Mouse (Mus musculus): ENCODE measurements around the gene Imp3. TPM values are rescaled to one million over a fixed set of nuclear protein-coding genes. Genes with fewer than 3 reads are reported as not detected.
A peak's percentile ranks its signal among the peaks of the same experiment; 100 is the strongest.
"Not testable (repeated sequence)": the region's sequence is repeated elsewhere in the genome, so short reads cannot be mapped to it uniquely, and the experiment has no call there.

Gene Imp3
- total and polyA plus RNA-seq, 3 experiments, result 154 to 160 TPM; not detected in 1

DNA sequence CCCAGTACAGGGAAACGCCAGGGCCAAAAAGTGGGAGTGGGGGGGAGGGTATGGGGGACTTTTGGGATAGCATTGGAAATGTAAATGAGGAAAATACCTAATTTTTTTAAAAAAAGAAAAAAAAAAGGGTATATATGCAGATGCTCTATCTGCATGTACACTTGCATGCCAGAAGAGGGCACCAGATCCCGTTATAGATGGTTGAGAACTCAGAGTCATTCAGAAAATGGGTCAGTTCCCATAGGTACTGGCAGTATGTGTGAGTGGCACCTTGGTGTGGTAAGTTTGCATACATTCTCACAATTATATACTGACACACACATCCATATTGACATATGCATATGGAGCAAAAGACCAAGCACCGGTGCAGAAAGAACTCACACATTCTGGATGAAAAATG is 10.2 kb downstream of the Imp3 start:
- not testable (repeated sequence) for H3K9me3 ChIP-seq (replicated peaks; ENCODE audit: insufficient read depth, low read length); H3K9ac ChIP-seq (ENCODE audit: control insufficient read depth, low read depth, low read length, poor library complexity, severe bottlenecking); H3K27me3 ChIP-seq (ENCODE audit: control insufficient read depth in 1 of 2, insufficient read depth in 2 of 2, low read length in 2 of 2); H3K79me2 ChIP-seq (ENCODE audit: control insufficient read depth, insufficient read depth, low read length, poor library complexity); H3K27ac ChIP-seq (ENCODE audit: control insufficient read depth, low read depth, low read length); H3K4me3 ChIP-seq (ENCODE audit: control insufficient read depth in 1 of 2, insufficient read depth in 1 of 2, low read depth in 2 of 2, low read length in 2 of 2)
- Histone ChIP-seq H3K36me3 (ENCODE audit: control insufficient read depth in 1 of 2, insufficient read depth in 2 of 2, low read length in 2 of 2) (peaks cover 0 to 11% of the 10 kb centered on the region in 2 experiments; a peak in 2 of 4 replicates), H3K4me1 (ENCODE audit: control insufficient read depth in 1 of 2, insufficient read depth in 2 of 2, low read length in 2 of 2) (peaks cover 2 to 11% of the 10 kb centered on the region in 2 experiments; a peak in 3 of 4 replicates)
- TF ChIP-seq ZNF384 (IDR thresholded peaks at IDR 0.05; ENCODE audit: low read depth, low read length), result peak; percentile 95
- peak; percentile 46 to 77 (median 70) for TF ChIP-seq CTCF (IDR thresholded peaks at IDR 0.05 in 2 of 3, conservative IDR thresholded peaks at IDR 0.05 in 1 of 3; ENCODE audit: control insufficient read depth in 1 of 3, insufficient read depth in 1 of 3, low read depth in 2 of 3, low read length in 3 of 3, poor library complexity in 1 of 3, severe bottlenecking in 1 of 3)
- TF ChIP-seq ZC3H11A (IDR thresholded peaks at IDR 0.05; ENCODE audit: low read depth, low read length), result peak; percentile 85
- peak; percentile 76 for TF ChIP-seq SMC3 (IDR thresholded peaks at IDR 0.05; ENCODE audit: low read depth, low read length)
- TF ChIP-seq RAD21 (IDR thresholded peaks at IDR 0.05; ENCODE audit: low read depth, low read length), result peak; percentile 81
- TF ChIP-seq SIN3A (IDR thresholded peaks at IDR 0.05; ENCODE audit: low read length), result peak; percentile 40; the same call in 1 of the 2 replicates
- peak; percentile 75 for DNase-seq (ENCODE audit: low read depth, low spot score)

DNA sequence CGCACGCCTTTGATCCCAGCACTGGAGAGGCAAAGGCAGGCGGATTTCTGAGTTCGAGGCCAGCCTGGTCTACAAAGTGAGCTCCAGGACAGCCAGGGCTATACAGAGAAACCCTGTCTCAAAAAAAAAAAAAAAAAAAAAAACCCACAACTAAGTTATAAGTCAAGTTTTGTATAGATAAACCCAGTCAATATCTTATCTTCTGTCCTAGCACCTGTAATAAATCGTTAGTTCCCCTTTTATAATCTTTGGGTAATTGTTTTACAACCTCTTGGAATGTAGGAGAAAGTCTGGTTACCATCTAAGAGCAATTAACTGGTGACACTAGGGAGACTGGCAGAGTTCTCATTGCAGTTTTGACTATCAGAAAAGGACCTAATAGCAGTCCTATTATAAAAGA is 11.4 kb downstream of the Imp3 start:
- TF ChIP-seq GATA1 (IDR thresholded peaks at IDR 0.05; ENCODE audit: low read depth, low read length), result peak; percentile 85
- TF ChIP-seq ETS1 (IDR thresholded peaks at IDR 0.05; ENCODE audit: low read depth, low read length), result peak; percentile 68
- TF ChIP-seq RCOR1 (IDR thresholded peaks at IDR 0.05; ENCODE audit: low read depth, low read length), result peak; percentile 86
- 0 out of 2 replicates have a peak, but pooled peaks have one; percentile 32 for TF ChIP-seq MAFK (IDR thresholded peaks at IDR 0.05; ENCODE audit: borderline replicate concordance, low read depth, low read length)
- peak; percentile 93 for TF ChIP-seq ZNF384 (IDR thresholded peaks at IDR 0.05; ENCODE audit: low read depth, low read length)
- peak; percentile 77 for TF ChIP-seq TCF12 (IDR thresholded peaks at IDR 0.05; ENCODE audit: low read depth, low read length)
- peak; percentile 71 to 77 for TF ChIP-seq EP300 (IDR thresholded peaks at IDR 0.05; ENCODE audit: low read depth in 1 of 2, low read length in 2 of 2)
- peak; percentile 32; the same call in 1 of the 2 replicates for TF ChIP-seq SIN3A (IDR thresholded peaks at IDR 0.05; ENCODE audit: low read length)
- not testable (repeated sequence) for H3K9me3 ChIP-seq (replicated peaks; ENCODE audit: insufficient read depth, low read length)

DNA sequence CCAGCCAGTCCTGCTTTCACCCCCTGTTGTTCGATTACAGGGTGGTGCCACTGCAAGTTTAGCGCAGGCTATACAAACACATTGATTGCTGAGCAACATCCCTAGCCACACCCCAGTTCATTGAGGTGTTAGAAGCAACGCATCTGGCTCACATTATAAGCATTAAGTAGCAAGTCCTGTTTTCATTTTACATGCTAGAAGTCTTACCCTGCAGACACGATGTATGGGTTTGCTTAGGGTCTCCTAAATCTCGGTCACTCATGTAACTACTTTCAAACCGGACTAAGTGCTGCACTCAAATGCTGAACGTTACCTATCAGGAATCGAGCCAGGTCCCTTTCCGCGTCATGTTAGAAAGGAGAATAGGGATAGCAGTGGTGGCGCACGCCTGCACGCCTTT is 12.5 kb downstream of the Imp3 start:
- Histone ChIP-seq H3K27ac (ENCODE audit: control insufficient read depth, low read depth, low read length) (no peak overlapping the region), H3K9me3 (replicated peaks; ENCODE audit: insufficient read depth, low read length) (no peaks in the 10 kb centered on the region), H3K4me1 (ENCODE audit: control insufficient read depth in 1 of 2, insufficient read depth in 2 of 2, low read length in 2 of 2) (peaks cover 2 to 11% of the 10 kb centered on the region in 2 experiments; a peak in 3 of 4 replicates), H3K79me2 (ENCODE audit: control insufficient read depth, insufficient read depth, low read length, poor library complexity) (no peaks in the 10 kb centered on the region; the same call in 1 of the 2 replicates), H3K9ac (ENCODE audit: control insufficient read depth, low read depth, low read length, poor library complexity, severe bottlenecking) (peak overlapping the region; percentile 56), H3K36me3 (ENCODE audit: control insufficient read depth in 1 of 2, insufficient read depth in 2 of 2, low read length in 2 of 2) (peaks cover 0 to 11% of the 10 kb centered on the region in 2 experiments; a peak in 2 of 4 replicates), H3K27me3 (ENCODE audit: control insufficient read depth in 1 of 2, insufficient read depth in 2 of 2, low read length in 2 of 2) (no peaks in the 10 kb centered on the region), H3K4me3 (ENCODE audit: control insufficient read depth in 1 of 2, insufficient read depth in 1 of 2, low read depth in 2 of 2, low read length in 2 of 2) (peak overlapping the region; percentile 78 to 99)
- peak; percentile 66 for DNase-seq (ENCODE audit: low read depth, low spot score)
- TF ChIP-seq ZMIZ1 (IDR thresholded peaks at IDR 0.05; ENCODE audit: low read depth, low read length) (no peak), SIN3A (IDR thresholded peaks at IDR 0.05; ENCODE audit: low read length) (peak; percentile 34; the same call in 1 of the 2 replicates)

More for the DNA sequence above, 11.4 kb downstream of the Imp3 start:
- peaks cover 0 to 11% of the 10 kb centered on the region in 2 experiments; a peak in 2 of 4 replicates for H3K36me3 ChIP-seq (ENCODE audit: control insufficient read depth in 1 of 2, insufficient read depth in 2 of 2, low read length in 2 of 2)
- peak; percentile 49 for DNase-seq (ENCODE audit: low read depth, low spot score)
- peaks cover 2 to 11% of the 10 kb centered on the region in 2 experiments; a peak in 3 of 4 replicates for H3K4me1 ChIP-seq (ENCODE audit: control insufficient read depth in 1 of 2, insufficient read depth in 2 of 2, low read length in 2 of 2)
- H3K9ac ChIP-seq (ENCODE audit: control insufficient read depth, low read depth, low read length, poor library complexity, severe bottlenecking); H3K27me3 ChIP-seq (ENCODE audit: control insufficient read depth in 1 of 2, insufficient read depth in 2 of 2, low read length in 2 of 2); H3K4me3 ChIP-seq (ENCODE audit: control insufficient read depth in 1 of 2, insufficient read depth in 1 of 2, low read depth in 2 of 2, low read length in 2 of 2); H3K79me2 ChIP-seq (ENCODE audit: control insufficient read depth, insufficient read depth, low read length, poor library complexity): not testable (repeated sequence)
- H3K27ac ChIP-seq (ENCODE audit: control insufficient read depth, low read depth, low read length), result peak overlapping the region; percentile 19; the same call in 1 of the 2 replicates
